Mouse (Mus musculus) embryo, embryonic 11 days (tissue): Measurements from ENCODE around the gene 4930404H24Rik.

ENCODE experiments used
- DNase-seq: peaks from one replicate; pipeline ENCODE4 v3.0.0-alpha.2; 2015

Gene 4930404H24Rik

DNA sequence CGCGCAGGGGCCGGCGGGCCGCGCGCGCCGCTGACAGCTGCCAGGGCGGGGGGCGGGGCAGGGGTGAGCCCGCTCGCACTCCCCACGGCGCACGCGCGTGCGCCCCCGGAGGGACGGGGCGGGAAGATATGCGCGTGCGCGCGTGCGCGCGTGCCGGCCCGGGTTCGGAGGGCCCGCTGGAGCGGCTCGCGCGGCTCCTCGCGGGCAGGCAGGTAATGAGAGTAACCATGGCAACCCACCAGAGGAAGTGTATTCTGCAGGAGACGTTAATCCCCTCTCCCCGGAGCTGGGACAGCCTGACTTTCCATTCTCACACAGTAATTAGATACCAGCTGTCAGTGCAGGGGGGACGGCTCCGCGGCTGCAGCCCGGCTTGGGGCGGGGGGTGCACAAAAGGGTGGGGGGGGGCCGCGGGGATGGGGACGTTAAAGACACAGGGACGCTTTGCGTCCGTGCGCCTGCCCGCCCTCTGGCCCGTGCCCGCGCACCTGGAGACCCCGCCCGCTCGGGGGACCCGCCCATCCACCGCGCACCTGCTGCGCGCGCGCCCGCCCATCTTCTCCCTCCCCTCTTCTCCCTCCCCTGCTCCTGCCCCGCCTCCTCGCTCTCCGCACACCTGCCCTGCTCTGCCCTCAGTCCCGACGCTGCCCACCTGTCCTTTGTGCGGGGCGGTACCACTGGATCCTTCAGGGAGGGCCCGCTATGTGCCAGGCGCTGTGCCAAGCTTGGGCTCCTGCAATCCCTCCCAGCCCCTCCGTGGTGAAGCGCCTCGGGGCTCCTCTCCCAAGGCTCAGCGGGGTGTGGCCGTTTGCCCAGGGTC, at the start of gene 4930404H24Rik:
4930404H24Rik (plus strand) TSS at position 218 of the 820 bp plus-strand sequence.
- DNase-seq, result peak; percentile 91

DNA sequence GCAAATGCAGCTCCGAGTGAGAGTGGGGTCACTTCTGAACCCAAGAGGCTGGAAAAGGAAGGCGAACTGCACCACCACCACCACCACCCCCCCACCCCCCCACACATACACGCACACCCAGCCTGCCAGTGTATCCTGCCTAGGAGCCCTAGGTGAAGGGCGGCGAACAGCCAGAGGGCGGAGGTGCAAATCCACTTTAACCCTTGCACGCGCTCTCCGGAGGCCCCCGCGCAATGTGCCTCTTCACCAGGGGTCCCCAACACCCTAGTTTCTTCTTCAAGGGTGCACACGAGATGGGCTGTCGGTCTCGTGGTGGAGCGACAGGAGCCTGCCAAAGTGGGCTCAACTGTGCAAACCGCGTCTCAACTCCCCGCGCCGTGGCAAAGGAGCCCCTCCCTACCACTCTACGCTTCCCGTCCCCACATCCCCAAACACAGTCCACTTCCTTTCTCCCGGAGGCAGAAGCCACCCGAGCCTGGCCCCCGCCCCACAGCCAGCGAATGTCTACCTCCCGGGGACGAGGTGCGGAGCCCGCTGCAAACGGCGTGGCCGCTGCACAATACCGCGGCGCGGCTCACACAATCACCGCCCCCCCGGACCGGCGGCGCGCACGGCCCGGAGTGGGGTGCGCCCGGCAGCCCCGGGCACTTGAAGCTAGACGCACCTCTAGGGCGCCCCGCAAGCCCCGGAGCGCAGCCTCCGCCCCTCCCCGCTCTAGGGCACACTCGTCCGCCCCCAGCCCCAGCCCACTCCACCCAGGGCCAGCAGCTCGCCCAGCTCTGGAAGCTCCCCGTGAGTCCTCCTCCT, 49.0 kb upstream of the 4930404H24Rik start:
- no peak for DNase-seq

DNA sequence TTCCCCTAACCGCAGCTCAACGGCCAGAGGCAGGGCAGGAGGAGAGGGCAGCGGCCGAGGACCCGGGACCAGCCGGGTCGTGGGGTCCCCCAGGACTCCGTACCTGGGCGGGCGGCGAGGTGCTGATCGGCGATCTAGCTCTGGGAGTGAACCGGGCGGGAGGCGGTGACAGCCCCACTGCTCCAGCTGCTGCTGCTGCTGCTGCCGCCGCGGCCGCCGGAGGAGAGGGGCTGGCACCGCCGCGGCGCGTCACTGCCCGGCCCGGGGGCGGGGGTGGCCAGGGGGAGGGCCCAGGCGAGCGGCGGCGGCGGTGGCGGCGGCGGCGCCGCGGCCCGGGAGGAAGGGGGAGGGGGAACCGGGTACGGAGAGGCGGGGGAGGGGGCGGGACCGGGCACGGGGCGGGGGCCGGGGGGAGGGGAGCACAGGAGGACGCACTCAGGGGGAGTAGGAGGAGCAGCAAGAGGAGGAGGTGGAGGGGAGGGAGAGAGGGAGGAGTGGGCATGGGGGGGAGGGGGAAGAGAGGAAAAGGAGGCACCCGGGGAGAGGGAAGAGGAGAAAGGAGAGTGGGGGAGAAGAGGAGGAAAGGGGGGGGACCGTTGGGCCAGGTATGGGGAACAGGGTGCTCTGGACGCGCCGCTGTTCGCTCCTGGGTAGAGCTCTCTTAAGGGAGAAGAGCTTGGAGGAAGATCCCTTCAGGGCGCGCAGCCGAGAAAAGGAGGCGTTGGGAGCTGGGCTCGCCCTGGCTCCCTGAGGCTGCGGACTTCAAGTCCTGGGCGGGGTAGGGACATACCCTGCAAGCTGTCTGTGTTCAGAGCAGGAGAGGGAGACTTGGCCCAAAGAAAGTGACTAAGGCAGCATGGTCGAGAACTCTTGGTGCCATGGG, 48.1 kb upstream of the 4930404H24Rik start:
- peak; percentile 87 for DNase-seq

DNA sequence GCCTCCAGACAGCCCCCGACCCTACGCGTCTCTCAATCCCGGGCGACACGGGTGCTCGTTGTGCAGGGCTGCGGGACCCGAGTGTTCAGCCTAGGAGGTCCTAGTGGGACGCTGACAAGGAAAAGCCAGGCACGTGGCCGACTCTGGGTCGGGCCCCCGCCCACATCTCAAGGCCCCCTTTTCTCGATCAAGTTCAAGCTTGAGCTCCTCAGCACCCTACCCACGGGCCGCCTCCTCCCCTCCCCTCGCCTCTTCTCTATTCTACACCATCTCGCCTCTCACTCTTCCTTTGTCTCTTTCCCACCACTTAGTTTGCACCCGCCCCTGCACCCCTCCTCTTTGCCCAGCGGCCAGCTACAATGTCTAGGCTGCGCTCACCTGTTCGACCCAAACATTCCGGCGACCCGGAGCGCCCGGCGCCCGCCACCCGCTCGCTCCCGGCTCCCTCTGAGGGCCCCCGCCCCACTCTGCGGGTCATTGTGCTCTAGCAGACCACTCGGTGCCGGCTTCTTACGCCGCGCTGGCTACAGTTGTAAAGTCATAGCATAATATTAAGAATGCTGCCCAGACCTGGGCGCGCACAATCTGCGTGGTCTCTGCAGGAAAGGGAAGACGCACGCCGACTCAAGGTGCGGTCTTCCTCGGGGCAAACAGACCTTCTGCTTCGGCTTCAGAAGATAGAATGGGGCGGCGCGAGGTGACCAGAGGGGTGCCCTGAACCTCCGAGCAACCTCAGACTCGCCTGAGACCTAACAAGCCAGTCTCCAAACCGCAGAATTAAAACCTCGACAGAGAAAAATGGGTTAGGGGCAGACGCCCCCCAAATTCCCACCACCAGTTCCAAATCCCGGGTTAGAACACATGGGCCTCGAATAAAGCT, 47.2 kb upstream of the 4930404H24Rik start:
- peak; percentile 69 for DNase-seq

DNA sequence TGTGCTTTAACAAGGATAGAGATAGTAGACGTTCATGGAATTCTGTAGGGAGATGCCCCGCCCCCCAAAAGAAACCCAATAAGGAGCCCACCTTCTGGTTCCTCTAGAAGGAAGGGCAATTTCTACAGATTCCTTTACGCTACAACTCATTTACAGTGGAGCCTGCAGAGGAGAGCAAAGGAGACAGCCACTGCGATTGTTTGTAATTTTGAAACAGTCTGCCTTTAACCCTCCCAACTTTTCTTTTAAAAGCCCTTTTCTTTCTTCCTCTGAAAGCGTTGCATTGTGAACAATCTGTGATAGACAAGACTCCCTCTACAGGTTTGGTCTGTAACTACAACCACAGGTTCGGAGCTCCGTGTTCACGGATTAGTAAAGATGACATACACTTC, 46.6 kb upstream of the 4930404H24Rik start:
- DNase-seq, result peak; percentile 87

DNA sequence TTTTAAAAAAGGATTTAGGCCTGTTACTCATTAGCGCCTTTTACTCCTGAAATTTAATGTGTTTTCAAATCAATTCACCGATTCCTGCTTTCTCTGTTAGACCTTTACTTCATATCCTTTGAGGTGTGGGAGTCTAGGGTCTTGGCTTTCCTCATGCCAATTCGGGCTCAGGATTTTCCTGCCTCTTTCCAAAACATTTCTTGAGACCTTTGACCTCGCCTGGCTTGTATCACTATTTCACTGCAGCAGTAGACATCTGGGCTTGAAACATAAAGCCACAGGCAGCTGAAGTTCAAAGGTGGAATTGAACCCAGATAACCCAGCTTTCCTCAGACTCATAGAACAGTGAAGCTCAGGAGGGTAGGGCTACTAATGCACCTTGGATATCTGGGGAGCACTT, 46.1 kb upstream of the 4930404H24Rik start:
- peak; percentile 63 for DNase-seq

DNA sequence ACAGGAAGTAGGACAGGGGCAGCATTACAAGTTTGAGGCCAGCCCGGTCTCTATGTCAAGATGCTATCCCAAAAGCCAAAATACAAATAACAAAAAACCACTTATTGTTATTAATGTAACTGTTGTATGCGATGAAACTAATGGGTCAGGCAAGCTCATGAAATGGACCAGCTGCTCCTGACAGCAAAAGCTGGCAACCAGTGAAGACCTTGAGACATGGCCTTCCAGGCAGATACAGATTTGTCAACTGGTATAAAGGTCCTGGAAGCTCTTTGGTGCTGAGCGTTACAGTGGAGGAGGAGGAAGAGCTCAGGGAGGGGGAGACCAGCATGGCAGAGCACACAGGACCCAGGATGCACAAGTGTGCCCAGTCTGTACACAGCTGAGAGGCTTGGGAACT, 44.9 kb upstream of the 4930404H24Rik start:
- DNase-seq, result no peak

DNA sequence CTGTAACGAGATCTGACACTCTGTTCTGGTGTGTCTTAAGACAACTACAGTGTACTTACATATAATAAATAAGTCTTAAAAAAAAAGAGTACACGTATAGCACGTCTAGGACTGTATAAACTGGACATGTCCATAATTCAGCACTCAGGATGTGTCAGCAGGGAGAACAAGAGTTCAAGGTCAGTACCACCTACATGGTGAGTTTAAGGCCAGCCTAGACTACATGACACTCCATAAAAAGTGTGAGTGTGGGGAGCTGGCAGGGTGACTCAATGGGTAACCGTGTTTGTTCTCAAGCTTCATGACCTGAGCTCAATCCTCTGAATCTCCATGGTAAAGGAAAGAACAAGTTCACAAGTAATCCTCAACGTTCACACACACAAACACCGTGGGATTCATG, 44.1 kb upstream of the 4930404H24Rik start:
- no peak for DNase-seq

DNA sequence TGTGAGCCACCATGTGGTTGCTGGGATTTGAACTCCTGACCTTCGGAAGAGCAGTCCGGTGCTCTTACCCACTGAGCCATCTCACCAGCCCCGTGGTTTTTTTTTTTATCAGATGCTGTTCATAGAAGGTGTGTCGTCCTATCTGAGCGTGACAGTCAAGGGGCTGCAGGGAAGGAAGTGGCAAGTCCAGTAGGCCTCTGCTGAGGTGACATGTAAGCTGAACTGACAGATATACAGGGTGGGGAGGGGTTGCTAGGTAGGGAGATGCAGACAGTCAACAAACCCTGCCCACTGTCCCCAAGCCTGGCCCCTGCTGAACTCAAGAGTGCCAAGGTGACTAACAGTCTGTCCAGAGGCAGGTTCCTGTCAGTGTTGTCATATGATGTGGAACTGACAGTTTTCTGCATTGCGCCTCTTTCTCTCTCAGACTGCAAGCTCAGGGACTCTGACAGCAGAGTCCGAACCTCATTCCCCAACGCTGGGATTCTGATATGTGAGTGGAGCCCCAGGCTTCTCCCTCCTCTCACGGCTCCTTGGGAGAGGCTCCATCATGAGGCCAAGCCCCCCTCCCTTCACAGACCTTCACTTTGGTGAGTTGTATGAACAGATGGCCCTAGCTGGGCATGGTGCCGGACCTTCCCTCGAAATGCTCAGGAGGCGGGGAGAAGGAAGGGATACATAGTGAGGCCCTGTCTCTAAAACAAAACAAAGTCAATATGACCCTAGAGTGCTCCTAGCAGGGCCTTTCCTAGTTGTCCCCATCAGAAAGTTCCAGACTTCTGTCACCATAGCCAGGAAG, 38.4 kb upstream of the 4930404H24Rik start:
- no peak for DNase-seq

DNA sequence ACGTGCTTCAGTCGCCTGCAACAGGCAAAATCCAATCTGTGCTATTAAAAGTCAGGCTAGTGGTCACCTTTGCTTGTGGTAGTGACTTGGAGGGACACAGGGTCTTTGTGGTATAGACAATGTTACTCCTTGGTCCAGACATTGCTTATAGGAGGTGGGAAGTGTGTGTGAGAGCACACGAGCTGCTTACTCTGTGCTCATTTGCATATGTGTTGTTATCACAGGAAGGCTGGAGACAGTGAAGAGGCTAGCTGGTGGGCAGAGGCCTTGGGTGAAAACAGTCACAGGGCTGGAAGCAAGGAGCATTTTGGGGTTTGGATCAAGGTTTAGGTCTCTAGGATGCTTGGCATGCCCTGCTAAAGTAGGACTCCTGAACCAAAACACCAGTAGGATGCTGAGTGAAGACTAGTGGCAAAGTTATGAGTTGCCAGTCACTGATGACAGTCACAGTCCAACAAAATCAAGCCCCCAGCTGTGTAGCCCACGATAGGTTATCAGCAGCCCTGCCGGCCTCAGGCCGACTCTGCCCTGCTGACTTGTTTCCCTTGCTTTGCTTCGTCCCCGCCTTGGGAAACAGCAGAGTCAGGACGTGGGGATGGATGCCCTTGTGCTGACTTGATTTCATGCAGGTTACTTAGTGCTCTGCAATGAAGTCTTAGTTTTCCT, 37.6 kb upstream of the 4930404H24Rik start:
- DNase-seq, result no peak

DNA sequence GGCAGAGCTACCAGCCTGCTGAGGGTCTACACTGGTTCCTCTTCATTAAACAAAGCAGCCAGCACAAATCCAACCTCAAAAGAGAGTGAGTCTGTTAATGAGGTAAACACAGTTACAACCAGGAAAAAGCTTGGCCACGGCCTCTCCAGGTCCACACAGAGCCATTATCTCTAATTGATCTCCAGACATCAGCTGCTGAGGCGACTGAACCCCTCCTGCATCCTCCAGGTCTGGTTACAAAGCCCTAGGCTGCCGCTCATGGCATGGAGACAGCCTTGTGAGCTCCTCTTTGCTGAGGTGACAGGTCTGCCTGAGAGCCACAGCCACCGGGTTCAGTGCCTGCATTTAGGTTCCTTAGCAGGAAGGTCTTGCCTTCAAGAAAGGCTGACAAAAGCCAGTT, 35.1 kb upstream of the 4930404H24Rik start:
- DNase-seq, result no peak

DNA sequence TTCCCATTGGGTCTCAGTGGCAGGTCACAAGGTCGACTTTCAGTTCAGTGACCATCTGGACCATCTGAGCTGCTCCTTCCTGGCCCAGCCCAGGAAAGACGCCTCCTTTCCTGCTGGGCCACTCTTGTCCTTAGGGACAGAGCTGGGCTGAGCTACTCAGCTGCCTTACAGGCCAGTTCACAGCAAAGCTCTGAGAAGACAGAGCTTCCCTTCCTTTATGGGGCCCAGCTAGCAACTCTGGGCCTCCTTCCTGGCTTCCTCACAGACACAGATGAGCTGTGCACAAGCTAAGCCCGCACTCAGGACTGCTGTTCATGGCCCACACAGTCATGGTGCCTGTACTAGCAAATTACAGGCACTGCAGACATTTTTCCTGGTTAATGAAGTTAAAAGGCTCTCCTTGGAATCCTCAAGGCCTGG, 34.6 kb upstream of the 4930404H24Rik start:
- peak; percentile 54 for DNase-seq

DNA sequence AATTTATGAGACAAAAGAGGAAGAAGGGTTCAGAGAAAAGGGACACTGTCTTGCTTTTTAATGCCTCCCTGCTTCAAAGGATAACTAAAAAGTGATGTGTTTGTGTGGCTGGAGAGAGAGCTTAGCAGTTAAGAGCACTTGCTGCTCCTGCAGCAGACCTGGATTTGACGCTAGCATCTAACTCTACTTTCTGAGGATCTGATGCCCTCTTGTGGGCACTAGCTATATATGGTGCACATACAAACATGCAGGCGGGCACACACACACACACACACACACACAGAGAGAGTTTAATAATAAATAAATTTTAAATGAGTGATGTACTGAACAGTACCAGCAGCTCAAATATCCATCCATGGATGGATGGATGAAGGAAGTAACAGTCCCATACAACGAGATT, 29.3 kb upstream of the 4930404H24Rik start:
- DNase-seq, result no peak

DNA sequence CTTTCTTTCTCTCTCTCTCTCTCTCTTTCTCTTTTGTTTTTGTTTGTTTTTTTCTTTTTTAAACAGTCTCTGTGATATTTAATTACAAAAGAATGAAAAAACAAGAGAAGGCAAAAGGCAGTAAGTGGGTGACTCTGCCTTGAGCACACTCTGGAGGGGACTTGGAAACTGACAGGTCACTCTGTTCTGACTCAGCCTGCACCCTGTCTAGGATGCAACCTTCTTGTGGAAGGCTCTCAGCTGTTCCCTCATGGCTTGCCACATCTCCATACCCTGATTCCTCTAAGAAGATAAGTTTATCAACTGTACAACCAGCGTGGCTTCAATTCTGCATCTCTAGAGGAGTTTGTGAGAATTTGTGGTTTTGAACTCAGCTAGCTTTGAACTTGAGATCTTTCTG, 25.2 kb upstream of the 4930404H24Rik start:
- DNase-seq, result no peak

DNA sequence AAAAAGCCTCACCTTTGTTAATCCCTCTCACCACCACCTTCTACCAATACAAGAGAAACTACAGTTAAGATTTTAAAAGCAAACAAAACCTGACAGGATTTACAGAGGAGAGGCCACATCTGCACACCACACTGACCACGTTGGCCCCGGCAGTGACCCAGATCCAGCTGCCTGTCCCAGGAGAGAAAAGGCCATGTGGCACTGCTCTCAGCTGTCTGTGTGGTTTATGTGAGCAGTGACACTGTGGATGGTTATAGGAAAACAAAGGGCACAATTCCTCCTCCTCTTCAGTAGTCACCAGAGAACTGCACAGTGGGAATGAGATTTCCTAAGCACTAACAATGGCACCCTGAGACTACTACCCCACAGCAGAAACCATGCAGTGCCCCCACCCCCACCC, 23.3 kb upstream of the 4930404H24Rik start:
- DNase-seq, result no peak

DNA sequence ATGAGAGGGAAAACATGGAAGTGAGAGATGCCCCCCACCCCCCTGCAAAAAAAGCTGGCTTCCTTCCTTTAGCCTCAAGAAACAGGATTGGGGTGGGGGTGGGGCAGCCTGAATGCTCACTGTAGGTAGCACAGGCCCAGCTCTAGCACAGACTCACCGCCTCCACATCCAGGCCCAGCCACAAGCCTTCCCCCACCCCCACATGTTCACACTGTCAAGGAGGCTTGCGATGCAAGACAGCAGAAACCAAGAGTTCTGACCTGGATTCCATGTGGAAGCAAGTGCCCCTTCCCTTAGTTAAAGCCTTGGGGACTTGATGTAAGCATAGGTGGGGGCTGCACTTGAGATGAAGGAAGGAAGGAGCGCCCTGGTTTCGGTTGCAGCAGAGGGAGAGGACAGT, 22.8 kb upstream of the 4930404H24Rik start:
- DNase-seq, result peak; percentile 54

DNA sequence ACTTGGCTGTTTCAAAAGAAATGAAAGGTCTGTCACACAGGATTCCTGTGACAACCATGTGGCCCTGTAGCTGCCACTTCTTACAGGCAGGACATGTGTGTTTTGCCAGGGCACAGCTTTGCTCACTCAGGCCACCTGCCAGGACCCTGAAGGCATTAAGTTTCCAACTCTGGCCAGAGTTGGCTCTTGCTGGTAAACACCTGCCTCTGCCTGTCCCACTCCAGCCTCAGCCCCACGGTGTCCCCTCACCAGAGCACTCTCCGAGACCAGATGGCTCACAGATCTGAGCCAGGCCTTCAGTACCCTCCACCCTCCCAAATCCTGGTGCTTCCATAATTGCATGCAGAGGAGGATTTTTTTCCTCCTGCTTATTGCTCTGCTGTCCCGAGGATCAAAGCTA, 21.6 kb upstream of the 4930404H24Rik start:
- DNase-seq, result no peak

DNA sequence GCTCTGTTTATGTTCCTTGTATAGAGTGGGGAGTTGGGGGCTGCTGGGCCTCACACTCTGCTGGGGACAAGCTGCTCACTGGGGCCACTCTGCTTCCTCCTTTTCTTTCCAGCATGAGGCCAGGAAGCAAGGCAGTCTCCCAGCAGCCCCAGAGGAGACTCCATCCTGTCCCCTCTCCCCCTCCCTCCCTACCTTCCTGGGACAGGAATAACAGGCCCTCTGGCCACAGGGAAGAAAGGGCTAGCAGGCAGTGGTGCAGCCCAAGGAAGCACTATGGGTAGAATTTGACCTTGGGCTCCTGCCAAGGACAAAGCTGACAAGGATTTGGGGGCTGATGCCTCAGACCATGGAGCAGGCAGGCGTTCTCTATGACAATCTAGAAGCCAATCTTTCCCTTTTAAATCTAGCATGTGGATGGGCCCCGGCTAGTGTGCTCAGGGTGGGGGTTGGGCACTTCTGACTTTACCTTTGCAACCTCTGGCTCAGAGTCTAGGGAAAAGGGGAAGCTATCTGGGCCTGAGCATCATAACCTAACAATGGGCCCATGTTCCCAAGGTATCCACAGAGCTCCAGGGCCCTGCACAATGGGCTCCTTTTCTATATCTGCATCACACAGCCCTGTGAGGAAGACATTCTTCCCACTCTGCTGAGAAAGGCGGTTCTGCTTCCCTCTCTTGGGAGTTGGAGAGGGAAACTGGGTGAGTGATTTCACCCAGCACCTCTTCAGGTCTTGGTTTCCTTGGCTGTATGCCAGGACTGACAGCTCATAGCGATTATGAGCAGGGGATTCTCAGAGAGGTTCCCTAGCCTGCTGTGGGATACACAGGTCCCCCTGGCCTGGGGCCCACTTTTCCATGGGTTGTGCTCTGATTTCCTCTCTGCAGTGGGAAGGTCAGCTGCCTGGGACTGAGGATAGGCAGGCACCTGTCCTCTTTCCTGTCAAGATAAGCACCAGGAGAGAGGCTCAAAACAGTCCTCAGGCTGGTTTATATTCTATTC, 17.2 kb upstream of the 4930404H24Rik start:
- DNase-seq, result no peak

DNA sequence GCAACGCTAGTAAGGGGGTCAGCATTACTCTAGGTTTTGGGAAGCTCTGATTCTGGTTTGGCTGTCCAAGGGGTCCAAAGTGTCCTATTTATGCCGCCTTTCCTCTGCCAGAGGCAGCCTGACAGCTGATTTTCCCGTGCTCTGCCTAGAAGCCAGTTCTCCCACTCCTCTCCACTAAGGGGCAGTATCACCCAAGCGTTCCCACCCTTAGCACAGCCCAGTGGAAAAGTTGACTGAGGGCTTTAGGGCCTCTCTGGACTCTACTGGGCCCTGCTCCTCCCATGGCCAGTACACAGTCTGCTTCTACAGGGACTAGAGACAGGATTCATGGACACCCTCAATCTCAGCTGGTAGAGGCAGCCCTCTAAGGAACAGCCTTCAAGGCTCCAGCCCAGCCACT, 14.0 kb upstream of the 4930404H24Rik start:
- DNase-seq, result peak; percentile 85
